Mouse (Mus musculus) CD4-positive, CD25-positive, alpha-beta regulatory T cell, adult 2 months (primary cell): Measurements from ENCODE around the gene Adam15.

Experiments
- DNase-seq: peaks from one replicate; pipeline ENCODE4 v3.0.0-alpha.2; 2012; ENCODE audit warnings: low read depth, low spot score

Adam15 gene

DNA sequence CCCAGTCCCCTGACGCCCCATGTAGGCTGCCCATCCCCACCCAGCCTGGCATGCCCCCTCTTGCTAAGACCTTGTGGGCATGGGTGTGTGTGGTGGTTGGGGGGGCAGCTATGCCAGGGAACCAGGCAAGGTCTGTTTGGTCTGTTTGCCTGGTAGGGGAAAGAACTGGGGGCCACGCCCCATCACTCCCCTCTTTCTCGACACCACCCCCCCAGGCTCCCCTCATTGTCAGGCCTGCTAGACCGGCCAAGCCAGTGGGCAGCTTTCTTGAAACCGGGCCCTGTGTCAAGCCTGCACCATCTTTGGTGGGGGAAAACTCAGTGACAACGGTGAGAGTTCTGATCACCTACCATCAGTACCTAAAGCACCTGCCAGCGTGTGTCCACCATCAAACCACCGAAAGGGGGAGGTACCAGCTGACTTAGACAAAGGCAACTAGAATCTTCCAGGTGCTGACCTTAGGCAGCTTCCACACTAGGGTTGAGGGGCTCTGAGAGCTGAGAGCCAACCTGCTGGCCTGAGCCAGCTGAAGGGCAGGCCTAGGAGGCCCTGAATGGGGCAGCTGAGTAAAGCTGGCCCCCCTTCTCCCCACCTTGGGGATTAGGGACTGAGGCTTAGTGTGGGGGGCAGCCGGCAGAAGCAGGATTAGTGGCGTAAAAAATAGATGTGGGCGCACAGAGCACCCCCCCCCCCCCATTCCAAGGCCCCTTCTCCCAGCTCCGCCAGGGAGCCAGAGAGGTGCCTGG lies 34.7 kb upstream of the Adam15 start:
- DNase-seq, result peak; percentile 29

DNA sequence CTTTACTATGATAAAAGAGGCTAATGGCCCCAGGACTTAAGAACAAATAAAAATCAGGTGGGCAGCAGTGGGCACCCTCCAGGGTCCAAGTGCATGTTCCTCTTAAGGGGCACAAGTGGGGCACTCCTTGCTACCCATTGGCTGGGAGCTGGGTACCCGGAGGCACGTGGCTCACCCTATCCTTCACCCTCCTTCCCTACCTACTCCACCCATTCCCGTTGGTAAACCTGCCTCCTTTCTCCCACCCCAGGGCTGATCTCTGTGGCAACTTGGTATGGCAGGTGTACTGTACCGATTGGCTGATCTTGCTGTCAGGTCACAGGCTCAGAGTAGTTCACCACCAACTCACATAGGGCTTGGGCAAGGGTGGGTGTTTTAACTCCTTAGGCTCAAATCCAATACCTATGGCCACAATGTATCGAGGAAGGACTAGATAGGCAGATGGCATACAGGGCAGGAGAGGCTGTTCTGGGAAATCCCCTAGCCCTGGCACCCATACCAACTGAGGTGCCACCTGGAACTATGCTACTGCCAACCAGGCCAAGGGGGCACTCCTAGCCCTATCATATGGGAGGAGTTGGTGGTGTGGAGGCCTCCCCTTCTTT lies 34.0 kb upstream of the Adam15 start:
- DNase-seq, result peak; percentile 44

DNA sequence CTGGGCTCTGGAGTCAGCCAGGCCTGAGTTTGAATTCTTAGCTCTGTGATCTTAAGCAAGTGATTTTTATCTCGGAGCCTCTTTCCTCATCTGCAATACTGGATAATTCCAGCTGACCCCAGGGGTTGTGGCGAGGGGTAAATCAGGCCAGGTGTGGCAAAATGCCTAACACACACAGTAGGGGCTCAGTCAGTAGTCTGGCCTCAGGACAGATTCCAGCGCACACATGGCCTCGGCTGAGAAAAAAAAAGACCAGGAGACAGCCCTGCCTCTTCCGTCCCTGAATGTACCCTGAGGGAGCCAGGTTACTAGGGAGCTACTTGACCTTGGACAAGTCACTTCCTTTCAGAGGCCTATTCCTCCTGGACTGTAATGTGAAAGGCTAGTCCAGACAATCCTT lies 33.2 kb upstream of the Adam15 start:
- DNase-seq, result peak; percentile 20

DNA sequence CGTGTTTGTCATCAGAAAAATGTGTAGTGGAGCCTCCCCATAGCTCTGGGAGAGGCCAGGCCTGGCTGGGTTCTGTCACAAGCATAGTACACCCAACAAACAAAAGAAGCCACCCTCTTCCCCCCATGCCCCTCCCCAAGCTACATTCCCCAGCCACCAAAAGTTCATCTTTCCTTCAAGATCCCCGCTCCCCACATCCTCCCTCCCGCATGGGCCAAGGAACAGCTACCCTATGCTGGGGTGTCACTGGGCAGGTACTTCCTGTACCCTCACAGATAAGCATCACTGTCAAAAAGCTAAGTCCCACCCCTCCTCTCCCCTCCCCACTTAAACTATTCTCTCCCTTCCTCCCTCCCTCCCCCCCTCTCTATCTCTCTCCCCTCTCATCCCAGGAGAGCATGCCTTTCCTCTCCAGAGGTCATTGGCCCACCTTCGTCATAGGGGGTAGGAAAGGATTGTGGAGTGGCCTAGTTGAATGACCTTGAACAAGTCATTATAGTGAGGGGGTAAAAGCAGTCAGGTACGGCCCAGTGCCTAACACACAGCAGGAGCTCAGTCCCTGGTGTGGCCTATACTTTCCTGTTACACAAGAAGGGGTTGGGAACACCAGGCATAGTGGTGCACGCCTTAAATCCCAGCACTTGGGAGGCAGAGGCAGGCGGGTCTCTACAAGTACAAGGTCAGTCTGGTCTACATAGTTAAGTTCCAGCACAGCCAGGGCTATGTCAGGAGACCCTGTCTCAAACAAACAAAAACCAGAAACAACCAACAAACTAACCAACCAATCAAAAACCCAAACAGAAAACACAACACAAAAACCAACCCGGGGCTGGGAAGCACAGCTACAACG lies 32.5 kb upstream of the Adam15 start:
- peak; percentile 63 for DNase-seq

DNA sequence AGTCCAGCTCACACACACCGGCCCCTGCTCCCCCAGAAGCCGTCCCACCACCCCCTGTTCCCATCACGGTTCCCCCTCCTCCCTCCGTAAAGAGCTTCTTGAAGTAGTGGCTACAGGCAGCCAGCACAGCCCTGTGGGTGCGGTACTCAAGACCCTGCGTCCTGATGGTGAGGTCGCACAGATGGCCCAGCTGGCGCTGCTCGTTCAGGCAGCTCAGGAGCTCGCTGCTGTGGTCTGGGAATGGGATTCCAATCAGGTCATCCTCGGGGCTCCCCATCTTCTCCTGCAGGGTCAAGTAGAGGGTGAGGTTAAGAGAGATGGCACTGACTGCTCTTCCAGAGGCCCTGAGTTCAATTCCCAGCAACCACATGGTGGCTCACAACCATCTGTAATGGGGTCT lies 31.4 kb upstream of the Adam15 start:
- DNase-seq, result no peak

DNA sequence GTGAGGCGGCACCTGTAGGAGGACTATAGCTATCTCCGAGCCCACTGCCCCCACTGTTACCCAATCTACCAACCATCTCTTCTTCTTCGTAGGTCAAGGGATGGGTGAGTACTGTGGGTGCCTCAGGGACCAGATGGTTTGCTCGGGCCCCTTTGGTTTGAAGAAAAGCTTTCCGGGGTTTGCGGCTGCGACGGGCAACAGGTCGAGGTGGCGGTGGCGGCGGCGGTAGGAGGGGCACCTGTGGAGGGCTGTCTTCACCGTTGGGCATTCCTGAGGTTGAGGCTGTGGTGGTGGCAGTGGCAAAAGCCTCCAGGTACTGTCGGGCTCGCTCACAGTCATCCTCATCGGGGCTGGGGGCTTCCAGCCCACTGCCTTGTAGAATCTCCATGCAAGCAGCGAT lies 30.9 kb upstream of the Adam15 start:
- DNase-seq, result no peak

DNA sequence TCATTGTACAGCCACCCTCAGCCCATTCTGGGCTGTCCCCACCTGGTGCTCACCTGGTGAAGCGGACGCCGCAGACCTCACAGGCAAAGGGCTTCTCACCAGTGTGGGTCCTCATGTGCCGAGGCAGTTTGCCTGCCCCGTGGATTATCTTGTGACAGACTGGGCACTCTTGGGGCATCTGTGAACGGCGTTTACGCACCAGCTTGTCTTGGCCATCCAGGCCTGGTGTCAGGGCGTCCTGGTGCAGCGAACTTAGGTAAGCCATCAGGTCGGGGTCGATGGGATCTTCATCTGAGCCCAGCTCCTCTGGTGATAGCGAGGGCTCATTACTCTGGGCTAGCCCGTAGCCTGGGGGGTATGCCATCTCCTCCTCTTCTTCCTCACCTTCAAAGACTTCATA lies 30.5 kb upstream of the Adam15 start:
- DNase-seq, result no peak

DNA sequence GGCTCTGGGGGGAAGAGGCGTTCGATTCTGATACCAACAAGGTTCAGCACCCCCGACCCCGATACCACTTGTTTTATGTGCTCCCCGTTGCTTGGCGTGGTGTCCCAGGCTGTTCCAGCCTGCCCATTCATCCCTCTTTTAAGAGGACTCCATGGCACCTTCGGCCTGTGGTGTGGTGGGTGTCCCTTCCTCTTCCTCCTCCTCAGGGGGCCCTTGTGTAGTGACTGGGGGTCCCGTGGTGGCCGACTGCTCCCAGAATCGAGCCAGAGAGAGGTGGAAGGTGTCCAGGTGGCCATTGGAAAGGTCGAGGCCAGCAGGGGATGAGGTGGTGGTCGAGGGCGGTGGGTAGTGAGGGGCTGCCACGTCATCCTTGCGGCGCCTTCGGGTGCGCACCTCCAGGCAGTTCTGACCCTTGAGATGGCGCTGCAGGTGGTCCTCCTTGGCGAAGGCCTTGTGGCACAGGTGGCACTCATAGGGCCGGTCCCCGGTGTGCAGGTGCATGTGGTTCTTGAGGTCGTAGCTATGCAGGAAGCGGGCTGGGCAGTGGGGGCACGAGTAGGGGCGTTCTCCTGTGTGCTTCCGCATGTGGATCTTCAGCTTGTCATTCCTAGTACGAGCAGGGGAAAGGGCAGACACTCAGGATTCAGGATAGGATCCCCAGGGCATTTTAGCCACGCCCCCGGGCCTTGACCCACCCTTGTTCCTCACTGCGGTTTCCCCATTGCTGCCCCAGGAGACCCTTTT lies 29.8 kb upstream of the Adam15 start:
- DNase-seq, result peak; percentile 34

DNA sequence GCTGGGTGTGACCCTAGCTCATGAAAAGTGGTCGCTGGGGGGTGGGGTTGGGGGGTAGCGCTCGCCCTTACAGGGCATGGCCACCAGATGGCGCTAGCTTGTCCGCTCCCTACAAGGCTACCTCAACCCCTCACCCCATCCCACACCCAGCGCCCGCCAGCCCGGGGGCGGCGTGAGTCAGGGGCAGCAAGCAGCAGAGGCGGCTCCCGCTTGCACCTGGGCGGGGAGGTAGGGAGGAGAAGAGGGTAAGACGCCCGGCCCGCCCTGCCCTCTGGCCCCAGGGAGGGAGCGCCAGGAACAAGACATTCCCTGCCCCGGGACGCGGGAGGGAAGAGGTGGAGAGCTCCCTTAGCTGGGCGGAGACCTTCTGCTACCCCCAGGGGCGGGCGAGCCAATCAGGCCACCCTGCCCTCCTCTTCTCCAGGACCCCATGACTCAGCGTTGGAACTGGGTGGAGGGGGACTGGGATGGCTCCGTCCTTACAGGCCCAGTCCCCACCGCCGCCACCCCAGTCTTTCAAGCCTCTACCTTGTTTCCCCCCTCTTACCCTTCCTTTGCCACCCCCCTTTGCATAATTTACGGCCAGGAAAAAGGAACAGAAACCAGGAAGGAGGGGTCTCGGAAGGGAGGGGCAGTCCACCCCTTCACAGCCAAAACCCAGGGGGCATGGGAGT lies 28.7 kb upstream of the Adam15 start:
- peak; percentile 87 for DNase-seq

DNA sequence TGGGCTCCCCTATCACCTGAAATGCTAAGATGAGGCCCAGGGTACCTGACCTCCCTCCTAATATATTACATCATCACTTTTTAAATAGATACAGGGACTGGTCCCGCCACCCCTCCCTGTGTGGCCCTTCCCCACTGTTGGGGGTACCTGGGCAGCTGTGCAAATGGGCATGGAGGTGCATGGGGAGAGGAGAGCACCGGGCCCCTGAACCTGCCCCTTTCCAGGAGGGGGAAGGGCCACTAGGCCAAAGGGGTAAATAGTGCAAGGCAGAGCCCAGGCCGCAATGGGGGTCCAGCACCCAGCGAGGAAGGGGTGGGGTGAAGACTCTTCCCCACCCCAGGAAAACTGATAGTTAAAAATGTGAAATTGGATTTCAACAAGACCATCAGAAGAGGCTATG lies 28.0 kb upstream of the Adam15 start:
- no peak for DNase-seq

DNA sequence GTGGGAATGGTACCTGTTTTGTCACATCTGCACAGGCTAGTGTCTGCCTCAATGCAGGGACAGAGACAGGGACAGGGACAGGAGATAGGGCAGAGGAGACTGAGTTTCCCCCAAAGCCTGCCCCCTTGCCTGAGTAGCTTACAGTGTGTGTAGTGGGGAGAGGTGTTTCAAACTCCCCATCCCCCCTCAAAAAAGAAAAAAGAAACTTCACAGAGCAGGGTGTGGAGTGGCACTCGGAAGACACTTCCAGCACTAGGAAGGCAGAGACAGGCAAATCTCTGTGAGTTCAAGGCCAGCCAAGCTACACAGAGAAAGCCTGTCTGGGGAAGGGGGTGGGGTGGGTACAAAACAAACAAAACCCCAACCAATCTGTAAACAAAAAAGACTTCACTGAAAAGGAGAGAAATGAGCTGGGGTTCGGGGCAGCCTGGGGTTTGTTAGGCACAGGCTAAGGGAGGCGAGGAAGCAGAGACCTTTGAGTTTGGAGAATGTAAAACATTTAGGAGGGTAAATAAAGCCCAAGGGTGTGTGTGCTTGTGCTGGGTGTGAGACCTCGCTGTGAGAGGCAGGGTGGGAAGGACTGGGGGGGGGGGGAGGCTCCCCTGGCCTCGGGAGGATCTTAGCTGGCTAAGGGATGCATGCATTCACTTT lies 23.9 kb upstream of the Adam15 start:
- DNase-seq, result no peak

DNA sequence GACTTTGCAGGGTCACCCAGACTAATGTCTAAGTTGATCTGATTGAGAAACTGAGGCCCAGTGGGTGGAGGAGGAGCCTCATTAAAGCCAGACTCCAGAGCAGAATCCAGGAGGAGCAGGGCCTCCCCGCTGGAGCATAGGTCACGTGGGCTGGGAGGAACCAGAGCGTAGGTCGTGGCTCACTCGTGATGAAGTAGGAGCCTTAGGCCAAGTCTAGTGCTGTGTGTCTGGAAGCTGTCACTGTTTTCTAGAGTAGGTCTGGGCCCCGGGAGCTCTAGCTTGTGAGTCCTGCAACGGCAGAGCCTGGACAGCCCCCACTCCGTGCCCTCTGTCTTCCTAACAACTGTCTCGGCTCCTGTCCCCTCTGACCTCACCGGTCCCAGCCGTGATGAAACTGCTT lies 17.5 kb upstream of the Adam15 start:
- DNase-seq, result no peak

DNA sequence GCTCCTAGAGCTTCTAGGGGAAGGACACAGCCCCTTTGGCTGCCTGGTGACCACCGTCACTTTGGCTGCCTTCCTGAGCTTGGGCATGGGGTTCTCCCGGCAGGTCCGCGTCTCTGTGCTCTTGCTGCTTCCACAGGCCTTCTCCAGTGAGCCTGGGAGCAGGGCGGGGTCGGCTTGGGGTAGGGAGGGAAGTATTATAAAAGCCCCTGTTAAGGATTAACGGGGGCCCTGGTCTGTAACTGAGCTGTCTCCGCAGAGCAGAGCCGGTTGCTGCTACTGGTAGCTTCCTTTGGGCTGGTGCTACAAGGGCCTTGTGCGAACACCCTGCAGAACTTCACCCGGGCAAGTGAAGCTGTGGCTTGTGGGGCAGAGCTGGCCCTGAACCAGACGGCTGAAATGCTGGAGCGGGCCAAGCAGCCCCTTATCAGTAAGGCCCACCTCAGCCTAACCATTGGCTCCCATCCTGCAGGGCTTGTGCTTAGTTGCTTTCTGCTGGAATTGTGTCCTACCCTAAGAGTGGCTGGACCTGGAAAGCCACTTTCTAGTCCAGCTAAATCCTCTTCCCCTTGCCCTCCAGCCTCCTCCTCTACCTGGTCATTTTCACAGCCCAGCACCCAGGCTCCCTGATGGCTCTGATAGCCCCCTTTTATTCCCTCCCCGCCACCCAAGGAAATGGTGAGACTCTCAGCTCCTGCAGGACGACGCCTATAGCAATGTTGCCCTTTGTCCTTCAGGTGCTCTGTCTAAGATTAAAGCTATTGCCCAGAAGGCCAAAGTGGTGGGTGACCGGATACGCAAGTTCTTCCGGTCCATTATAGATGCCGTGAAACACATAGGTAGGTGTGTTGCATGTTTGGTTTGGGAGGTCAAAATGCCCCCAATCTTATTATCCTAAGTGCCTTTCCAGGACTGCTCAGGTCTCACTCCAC lies 16.0 kb upstream of the Adam15 start:
- no peak for DNase-seq

DNA sequence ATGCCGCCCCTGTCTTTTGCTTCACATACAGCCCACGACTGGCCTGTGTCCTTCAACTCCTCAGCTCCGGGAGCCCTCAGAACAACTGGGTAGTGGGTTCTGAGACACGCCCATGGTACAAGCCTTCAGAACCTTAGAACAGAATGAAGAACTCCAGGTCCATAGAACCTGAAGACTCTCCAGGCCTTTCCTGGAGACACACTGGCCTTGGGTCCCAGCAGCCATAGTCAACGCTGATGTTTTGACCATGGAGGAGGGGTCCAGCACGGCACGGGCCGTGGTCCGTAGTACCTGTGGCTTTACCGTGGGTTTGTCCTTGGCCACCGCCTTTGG lies 15.3 kb upstream of the Adam15 start, which contains the start of gene Dcst1:
Gene Dcst1 (minus strand): TSS at position 101 of the 333 bp plus-strand sequence.
- no peak for DNase-seq

DNA sequence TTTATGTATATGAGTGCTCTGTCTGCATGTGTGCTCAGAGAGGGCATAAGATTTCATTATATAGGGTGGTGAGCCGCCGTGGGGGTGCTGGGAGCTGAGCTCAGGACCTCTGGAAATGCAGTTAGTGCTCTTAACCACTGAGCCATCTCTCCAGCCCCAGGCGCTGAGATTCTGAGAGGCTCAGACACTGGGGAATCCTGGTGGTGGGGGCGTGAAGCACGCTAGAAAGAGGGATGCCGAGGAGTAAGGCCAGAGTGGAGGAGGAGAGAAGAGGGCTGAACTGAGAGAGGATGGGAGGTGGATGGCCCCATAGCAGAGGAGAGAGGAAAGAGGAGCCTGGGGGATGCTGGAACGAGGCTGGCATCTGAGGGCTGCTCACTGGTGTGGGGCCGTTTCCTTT lies 14.8 kb upstream of the Adam15 start:
- DNase-seq, result no peak

DNA sequence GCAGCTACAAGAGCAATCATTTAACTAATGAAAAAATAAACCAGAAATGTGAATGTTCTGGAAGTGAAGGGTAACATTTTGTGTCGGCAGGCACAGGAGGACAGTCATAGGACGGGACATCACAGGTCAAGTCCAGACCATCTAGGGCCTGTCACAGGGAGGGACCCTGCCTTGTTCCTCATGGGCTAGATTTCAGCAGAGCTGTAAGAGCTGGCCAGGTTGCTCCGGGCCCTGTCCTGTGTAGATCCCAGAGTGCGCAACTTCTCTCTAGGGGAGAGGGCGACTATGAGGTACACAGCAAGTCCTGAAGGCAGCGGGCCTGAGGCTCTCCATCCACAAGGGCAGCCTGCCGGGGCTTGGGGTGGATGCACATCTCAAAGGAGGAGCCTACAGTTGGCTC lies 11.9 kb upstream of the Adam15 start, which contains the start of gene Dcst2:
Gene Dcst2 (plus strand): TSS at position 301 of the 400 bp plus-strand sequence.
- no peak for DNase-seq

DNA sequence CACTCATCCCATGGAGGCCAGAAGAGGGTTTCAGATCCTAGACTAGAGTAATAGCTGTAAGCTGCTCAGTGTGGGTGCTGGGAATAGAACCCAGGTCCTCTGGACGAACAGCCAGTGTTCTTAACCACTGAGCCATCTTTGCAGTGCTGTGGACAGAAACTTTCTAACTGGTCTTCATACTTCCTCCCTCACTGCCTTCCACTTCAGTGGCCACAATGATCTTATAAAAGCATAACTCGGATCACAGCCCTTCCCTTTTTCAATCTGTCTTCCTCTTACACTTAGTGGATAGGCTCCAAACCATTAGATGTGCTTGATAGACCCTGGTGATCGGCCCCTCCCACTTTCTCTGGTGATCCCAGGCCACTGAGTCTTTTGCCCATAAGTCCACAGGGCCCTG lies 10.4 kb upstream of the Adam15 start:
- DNase-seq, result no peak

DNA sequence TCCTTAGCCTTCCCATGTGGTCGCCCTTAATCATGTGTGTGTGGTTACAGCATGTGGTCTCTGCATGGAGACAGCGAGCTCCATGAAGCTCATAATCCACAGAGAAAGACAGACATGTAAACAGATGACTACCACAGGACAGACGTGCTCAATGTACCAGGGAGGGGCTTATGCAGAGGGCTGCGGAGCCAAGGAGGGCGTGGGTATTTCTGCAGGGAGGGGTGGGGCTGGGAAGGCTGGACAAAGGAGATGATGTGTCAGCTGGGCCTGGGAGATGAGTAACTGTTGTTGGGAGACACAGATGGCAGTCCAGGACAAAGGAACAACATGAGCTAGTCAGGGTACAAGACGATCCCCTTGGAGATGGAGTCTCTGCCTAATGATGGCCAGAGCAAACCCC lies 9.8 kb upstream of the Adam15 start:
- DNase-seq, result no peak

DNA sequence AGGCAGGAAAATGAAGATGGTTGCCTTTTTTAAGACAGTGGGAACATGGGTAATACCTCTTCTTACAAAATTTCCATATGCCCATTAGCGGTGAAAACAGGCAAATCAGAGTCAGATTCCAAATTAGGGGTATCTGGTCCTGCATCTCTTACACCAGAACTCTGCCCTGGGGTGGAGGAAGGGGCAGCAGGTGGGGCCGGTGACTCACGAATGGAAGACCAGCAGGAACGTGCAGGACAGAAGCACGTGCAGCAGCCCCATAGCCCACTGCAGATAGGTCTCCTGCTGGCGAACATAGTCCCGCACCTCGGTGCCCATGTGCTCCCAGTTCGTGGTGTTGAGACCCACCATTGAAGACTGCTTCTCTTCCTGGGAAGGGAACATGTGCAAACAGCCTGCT lies 6.2 kb upstream of the Adam15 start:
- no peak for DNase-seq

DNA sequence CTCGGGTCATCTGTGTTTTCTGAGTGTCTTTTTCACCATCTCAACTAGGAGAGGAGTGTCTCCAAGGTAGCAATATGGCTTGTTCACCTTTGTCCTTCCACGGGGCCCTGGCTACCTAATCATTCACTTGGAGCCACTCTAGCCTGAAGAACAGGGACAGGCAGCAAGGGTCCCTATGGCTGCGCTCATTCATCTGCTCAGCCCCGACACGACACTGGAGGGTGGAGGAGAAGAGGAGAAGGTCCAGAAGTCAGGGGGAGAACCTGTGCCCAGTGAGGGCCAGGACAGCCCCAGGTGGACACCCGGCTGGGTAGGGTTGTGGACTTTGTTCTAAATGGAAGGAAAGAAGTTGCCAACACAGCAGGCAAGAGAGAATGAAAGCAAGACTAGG lies 5.7 kb upstream of the Adam15 start:
- no peak for DNase-seq
